Mouse (Mus musculus) kidney, postnatal 36 days (tissue): ENCODE results near the gene C1qtnf5.
A peak's percentile ranks its signal among the peaks of the same experiment; 100 is the strongest.

Experiments used
- DNase-seq, 2 experiments: peaks; one replicate each; pipeline ENCODE4 v3.0.0; 2021 to 2022; ENCODE audit warnings: mixed read lengths in 2 of 2

C1qtnf5 gene

GRCm38 (mm10) chr9:44079997-44080780 lies 26.9 kb upstream of the C1qtnf5 start:
- DNase-seq, result peak; percentile 86 to 96

- DNase-seq, result peak; percentile 78 to 79
Observed at GRCm38 (mm10) chr9:44080953-44081352, 26.1 kb upstream of the C1qtnf5 start.

GRCm38 (mm10) chr9:44081581-44081980 lies 25.5 kb upstream of the C1qtnf5 start:
- no peak for DNase-seq

GRCm38 (mm10) chr9:44082266-44082665 lies 24.8 kb upstream of the C1qtnf5 start:
- peak in 1 of 2 experiments; percentile 1 for DNase-seq

GRCm38 (mm10) chr9:44083392-44084121 lies 23.5 kb upstream of the C1qtnf5 start:
- peak; percentile 84 to 93 for DNase-seq

- no peak for DNase-seq
Observed at GRCm38 (mm10) chr9:44084236-44084635, 22.8 kb upstream of the C1qtnf5 start.

GRCm38 (mm10) chr9:44084659-44085229 lies 22.3 kb upstream of the C1qtnf5 start:
- peak; percentile 98 to 100 for DNase-seq

- DNase-seq, result no peak
Observed at GRCm38 (mm10) chr9:44085276-44085675, 21.8 kb upstream of the C1qtnf5 start.

- peak; percentile 79 to 81 for DNase-seq
Observed at GRCm38 (mm10) chr9:44085741-44086665, 21.0 kb upstream of the C1qtnf5 start.

GRCm38 (mm10) chr9:44086960-44087359 lies 20.1 kb upstream of the C1qtnf5 start:
- DNase-seq, result peak; percentile 76 to 84

GRCm38 (mm10) chr9:44087761-44088455 lies 19.1 kb upstream of the C1qtnf5 start:
- peak; percentile 64 to 73 for DNase-seq

GRCm38 (mm10) chr9:44088877-44089608 lies 18.0 kb upstream of the C1qtnf5 start:
- peak in 1 of 2 experiments; percentile 25 for DNase-seq

- DNase-seq, result peak; percentile 83 to 90
Observed at GRCm38 (mm10) chr9:44093612-44094503, 13.2 kb upstream of the C1qtnf5 start.

GRCm38 (mm10) chr9:44094737-44095136 lies 12.3 kb upstream of the C1qtnf5 start:
- DNase-seq, result no peak

GRCm38 (mm10) chr9:44095781-44096180 lies 11.3 kb upstream of the C1qtnf5 start:
- DNase-seq, result peak in 1 of 2 experiments; percentile 15

- peak; percentile 40 to 60 for DNase-seq
Observed at GRCm38 (mm10) chr9:44096536-44096935, 10.5 kb upstream of the C1qtnf5 start.

GRCm38 (mm10) chr9:44101490-44101889 lies 5.6 kb upstream of the C1qtnf5 start, which contains the start of gene Mfrp:
Gene Mfrp (plus strand): TSS chr9:44101729.
- DNase-seq, result peak in 1 of 2 experiments; percentile 14

GRCm38 (mm10) chr9:44104881-44105280 lies 2.2 kb upstream of the C1qtnf5 start:
- DNase-seq, result no peak

- DNase-seq, result no peak
Observed at GRCm38 (mm10) chr9:44105781-44106180, 1.3 kb upstream of the C1qtnf5 start.

GRCm38 (mm10) chr9:44106182-44106581 lies 863 bp upstream of the C1qtnf5 start:
- DNase-seq, result no peak
